Mouse (Mus musculus) brain, embryonic 14.5 days (tissue): ENCODE measurements around the gene Krtap10-10. TPM values are rescaled to one million over a fixed set of nuclear protein-coding genes. Genes with fewer than 3 reads are reported as not detected.
A peak's percentile ranks its signal among the peaks of the same experiment; 100 is the strongest.

Experiments
- DNase-seq: peaks from one replicate; pipeline ENCODE4 v3.0.0-alpha.2; 2011; ENCODE audit warnings: low read depth
- CTCF ChIP-seq: fragments of 200-500 bp; IDR thresholded peaks from 2 replicates; pipeline ENCODE4 v1.5.1; 2012; ENCODE audit warnings: inconsistent platforms, mild to moderate bottlenecking, moderate library complexity, borderline replicate concordance; ENCODE audit not compliant: insufficient read depth, insufficient read length; ENCODE audit errors: extremely low read depth
- POLR2A ChIP-seq: fragments of 200-500 bp; IDR thresholded peaks from 2 replicates; pipeline ENCODE4 v1.6.1; 2012; ENCODE audit warnings: mild to moderate bottlenecking, inconsistent platforms, borderline replicate concordance; ENCODE audit not compliant: poor library complexity, insufficient read depth, insufficient read length, severe bottlenecking; ENCODE audit errors: extremely low read depth
- polyA plus RNA-seq: library from polyadenylated mRNA; depleted of rRNA; stranded (reverse); fragments of >200 nt; gene quantifications from 2 replicates; pipeline ENCODE4 v1.2.3, GENCODE M21; 2012

Gene Krtap10-10
- polyA plus RNA-seq, 1 experiment, result not detected

DNA sequence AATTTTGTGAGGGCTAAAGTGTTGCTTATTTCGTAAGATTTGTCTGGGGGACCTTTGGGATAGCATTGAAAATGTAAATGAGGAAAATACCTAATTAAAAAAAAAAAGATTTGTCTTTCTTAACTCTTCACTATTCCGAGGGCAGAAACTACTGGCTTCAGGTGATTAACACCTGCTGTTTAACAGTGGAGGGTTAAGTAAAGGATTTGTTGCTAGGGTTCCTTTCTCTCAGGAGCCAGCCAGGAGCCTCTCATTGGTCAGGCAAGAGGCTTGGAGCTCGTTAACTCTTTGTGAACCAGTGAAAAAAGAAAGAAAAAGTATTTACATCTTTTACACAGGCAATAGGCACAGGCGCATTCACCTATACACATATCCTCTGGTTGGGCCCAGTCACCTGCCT lies 16.5 kb upstream of the Krtap10-10 start:
- TF ChIP-seq CTCF (no peak), POLR2A (no peak)
- peak; percentile 41 for DNase-seq

DNA sequence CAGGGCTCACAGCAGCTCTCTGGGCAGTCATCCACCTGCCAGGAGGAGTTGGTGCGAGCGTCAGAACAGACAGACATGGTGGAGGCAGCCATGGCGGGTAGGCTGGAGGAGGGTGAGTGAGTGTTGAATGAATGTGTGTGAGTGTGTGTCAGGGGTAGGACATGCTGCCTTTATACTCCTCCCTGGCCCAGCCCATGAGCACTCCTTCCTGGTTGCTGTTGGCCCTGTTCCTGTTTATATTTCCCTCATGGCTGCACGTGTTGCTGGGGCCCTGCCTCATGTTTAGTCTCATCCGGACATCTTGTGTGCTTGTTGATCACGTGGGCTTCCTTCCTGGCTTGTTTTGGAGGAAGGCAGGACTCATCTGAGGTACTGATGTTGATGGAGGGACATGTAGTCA lies 8.8 kb upstream of the Krtap10-10 start, which contains the start of gene Krtap10-4:
Gene Krtap10-4 (minus strand): TSS at position 145 of the 400 bp plus-strand sequence.
- no peak for DNase-seq
- TF ChIP-seq CTCF (no peak), POLR2A (no peak)

DNA sequence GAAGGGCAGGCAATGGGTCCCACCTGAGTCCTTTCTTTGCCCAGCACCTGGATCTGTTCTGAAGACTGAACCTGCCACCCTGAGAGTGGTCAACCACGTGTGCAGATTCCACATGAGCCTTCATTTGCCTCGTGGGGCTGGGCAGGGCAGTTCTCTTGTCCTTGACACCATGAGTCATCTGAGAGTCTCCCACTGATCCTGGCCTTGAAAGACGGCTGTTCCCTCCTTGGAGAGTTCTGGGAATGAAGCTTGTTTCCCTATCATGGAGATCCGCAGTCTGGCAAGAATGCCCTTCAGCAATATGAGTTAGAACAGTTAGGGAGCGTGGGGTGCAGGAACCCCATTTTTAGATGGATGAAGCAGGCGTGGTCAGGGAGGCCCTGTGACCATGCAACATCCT lies 3.3 kb downstream of the Krtap10-10 start:
- DNase-seq, result no peak
- TF ChIP-seq POLR2A (no peak), CTCF (no peak)

DNA sequence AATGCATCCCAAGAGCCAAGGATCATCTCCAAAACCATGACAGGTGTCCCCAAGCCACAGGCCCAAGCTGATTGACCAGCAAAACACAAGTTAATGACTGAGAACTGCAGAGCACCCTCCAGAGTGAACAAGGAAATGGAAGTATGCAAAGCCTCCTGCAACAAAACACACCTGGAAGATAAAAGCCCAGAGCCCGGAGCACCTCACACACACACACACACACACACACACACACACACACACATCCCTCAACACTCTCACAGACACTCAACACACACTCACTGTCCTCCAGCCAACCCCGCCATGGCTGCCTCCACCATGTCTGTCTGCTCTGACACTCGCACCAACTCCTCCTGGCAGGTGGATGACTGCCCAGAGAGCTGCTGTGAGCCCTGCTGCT lies 10.8 kb downstream of the Krtap10-10 start, which contains the start of gene Gm36176:
Gene Gm36176 (plus strand): TSS at position 301 of the 400 bp plus-strand sequence.
- TF ChIP-seq CTCF, result no peak
- no peak for TF ChIP-seq POLR2A
- DNase-seq, result no peak

DNA sequence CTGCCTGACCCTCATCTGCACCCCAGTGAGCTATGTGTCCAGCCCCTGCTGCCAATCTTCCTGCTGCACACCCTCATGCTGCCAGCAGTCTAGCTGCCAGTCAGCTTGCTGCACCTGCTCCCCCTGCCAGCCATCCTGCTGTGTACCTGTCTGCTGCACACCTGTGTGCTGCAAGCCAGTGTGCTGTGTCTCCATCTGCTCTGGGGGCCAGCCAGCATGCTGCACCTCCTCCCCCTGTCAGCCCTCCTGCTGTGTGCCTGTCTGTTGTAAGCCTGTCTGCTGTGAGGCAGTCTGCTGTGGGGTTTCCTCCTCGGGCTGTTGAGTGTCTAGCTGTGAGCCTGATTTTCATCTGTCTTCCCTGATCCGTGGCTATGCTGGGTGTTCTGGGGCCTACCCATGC lies 11.2 kb downstream of the Krtap10-10 start:
- no peak for DNase-seq
- TF ChIP-seq POLR2A (no peak), CTCF (no peak)

DNA sequence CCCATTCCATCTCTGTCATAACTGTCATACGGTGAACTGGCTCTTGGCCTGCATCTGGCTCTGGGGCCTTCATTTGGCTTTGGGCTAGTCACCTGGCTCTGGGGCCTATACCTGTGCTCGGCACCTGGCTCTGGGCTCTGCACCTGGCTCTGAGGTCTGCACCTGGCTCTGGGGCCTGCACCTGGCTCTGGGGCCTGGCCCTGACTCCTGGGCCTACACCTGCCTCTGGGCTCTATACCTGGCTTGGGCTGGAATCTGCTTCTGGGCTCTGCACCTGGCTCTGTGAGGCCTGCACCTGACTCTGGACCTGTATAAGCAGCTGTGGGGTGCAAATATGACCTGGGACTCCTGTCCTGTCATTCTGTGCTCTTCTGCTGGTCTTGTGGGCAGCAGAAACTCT lies 11.8 kb downstream of the Krtap10-10 start:
- DNase-seq, result no peak
- no peak for TF ChIP-seq POLR2A
- TF ChIP-seq CTCF, result no peak

DNA sequence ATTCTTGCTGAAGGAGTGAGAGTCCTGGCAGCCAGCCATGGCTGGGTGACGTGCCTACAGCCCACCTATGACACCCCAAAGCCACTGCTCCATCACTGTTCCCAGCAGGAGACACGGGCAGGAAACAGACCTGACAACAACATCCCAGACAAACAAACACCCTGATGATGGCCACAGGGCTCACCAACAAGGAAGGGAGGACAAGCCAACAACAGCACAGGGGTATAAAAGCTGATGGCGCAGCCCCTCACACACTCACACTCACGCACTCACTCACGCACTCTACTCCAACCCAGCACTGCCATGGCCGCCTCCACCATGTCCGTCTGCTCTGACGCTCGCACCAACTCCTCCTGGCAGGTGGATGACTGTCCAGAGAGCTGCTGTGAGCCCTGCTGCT lies 16.8 kb downstream of the Krtap10-10 start, which contains the start of gene Gm10318:
Gene Gm10318 (plus strand): TSS at position 301 of the 400 bp plus-strand sequence.
- TF ChIP-seq POLR2A, result no peak
- no peak for TF ChIP-seq CTCF
- no peak for DNase-seq

DNA sequence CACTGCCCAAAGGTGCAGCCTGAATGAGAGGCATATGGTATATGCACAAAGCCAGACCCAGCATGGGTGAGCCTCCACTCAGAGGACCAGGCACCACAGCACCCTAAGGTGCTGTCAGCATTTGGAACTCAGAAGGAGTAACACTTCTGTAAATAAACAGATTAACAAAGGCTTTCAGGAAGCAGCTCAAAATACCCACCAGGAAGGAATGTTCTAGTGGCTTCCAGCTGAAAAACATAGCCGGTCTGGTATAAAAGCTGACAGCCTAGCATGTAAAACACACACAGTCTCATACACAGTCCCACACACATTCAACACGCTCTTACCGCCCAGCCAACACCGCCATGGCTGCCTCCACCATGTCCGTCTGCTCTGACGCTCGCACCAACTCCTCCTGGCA lies 25.9 kb downstream of the Krtap10-10 start, which contains the start of gene Gm3285:
Gene Gm3285 (plus strand): TSS at position 301 of the 400 bp plus-strand sequence.
- DNase-seq, result no peak
- no peak for TF ChIP-seq POLR2A
- TF ChIP-seq CTCF, result no peak

DNA sequence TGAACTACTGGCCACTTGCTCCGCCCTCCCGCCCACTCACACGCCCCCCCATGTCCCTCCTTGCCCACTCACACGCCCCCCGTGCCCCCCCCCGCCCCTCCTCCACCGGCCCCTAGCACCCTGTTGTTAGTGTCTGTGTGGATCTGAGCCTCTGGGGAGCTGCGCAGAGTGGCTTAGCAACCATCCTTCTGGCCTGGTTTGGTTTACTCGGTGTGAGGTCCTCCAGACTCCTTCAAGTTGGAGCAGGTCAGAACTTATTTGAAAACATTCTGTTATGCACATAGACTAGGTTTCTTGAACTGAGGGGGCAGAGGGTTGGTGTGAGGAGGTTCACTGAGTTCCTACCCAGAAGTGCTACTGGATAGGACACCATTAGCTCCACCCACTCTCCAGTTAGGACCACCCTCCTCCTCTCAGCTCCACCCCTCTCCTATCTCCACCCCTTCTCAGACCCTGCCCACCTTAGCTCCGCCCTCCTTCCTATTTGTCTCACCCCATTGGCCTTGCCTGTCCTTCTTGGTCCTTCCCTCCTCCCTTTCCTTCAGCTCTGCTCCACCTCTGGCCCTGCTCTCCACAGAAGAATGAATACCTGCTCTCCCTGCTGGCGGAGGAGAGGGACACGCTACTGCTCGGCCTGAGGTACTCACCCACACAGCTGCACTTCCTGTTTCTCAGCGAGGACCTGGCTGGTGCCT lies 28.5 kb downstream of the Krtap10-10 start:
- DNase-seq, result peak; percentile 55

DNA sequence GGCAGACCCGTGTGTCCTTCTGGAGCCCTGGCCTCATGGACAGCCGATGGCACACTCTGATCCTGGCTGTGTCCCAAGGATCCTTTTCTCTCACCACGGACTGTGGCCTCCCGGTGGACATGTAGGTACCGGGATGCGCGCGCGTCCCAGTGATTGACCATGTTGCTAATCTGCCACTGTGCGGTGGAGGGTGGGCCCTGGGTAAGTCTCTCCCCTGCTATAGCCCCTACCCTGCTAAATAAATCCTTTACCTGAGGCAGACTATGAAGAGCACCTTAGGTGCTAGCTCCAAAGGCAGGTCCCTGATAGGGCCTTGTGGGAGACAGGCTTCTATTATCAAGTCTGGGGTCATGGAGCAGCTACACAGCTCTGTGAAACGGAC lies 29.0 kb downstream of the Krtap10-10 start:
- TF ChIP-seq CTCF (no peak), POLR2A (no peak)
- DNase-seq, result no peak

More for the DNA sequence above, 28.5 kb downstream of the Krtap10-10 start:
- TF ChIP-seq CTCF (no peak), POLR2A (no peak)

DNA sequence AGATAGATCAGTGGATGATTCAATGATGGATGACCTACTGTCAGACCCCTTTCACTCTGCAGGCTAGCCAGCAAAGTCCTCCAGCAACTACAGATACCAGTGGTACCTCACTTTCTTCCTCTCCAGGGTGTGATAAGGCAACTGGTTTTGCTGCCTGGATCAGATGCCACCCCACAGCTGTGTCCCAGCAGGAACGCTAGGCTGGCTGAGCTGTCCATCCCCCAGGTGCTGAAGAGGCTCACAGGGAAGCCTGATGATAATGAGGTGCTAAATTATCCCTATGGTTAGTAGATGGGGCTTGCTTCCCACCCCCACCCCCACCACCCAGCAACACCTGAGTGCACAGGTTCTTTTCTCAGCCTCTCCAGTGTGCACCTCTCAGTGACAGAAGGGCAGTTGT lies 31.8 kb downstream of the Krtap10-10 start:
- TF ChIP-seq CTCF, result no peak
- no peak for TF ChIP-seq POLR2A
- no peak for DNase-seq

DNA sequence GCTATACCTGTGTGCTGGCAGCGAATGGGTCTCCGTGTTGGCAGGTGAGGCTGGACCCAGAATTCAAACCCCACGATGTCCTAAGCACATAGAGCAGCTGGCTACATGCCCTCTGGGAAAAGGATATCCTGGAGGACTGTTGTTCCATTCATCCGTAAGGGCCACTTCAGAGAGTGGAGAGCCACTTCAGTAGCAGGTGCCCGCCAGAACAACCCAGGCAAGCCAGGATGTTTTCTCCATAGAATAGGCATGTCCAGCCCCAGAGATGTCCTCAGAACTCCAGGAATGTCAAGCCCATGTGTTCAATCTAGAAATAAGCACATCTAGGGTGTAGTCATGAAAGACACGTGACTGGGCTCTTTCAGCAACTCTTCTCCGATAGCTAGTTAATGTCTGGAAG lies 33.9 kb downstream of the Krtap10-10 start:
- no peak for DNase-seq
- TF ChIP-seq POLR2A (no peak), CTCF (no peak)
